Mouse (Mus musculus) Patski (cell line): Measurements from ENCODE around the gene Cd33. TPM values are rescaled to one million over a fixed set of nuclear protein-coding genes. Genes with fewer than 3 reads are reported as not detected.

ENCODE experiments used
- ATAC-seq: fragments of 100-300 bp; one replicate; pipeline ENCODE4 v1.8.0; 2021
- CTCF ChIA-PET: fragments of 350-600 bp; sonication (Branson Sonifier 250); formaldehyde crosslinking; loops from one replicate; lab custom pipeline; 2022; ENCODE audit warnings: inconsistent platforms; lab: Charles Lee
- POLR2A ChIA-PET: fragments of 350-600 bp; sonication (Branson Sonifier 250); formaldehyde crosslinking; loops from one replicate; lab custom pipeline; 2022; ENCODE audit warnings: antibody characterized with exemption, inconsistent platforms; lab: Charles Lee
- DNase-seq: peaks from one replicate; pipeline ENCODE4 v3.0.0-alpha.2; 2011; ENCODE audit warnings: low read depth, low spot score
- H3K27me3 ChIP-seq: fragments of 371-371 bp; one replicate; pipeline ENCODE4 v1.5.1; 2021
- CTCF ChIP-seq: fragments of 100-300 bp; IDR thresholded peaks from one replicate; pipeline ENCODE4 v1.5.1; 2021
- in situ Hi-C: fragments of 300-500 bp; cut with MboI; formaldehyde crosslinking; loops from 3 replicates; pipeline ENCODE4 v1.11.1; 2018; ENCODE audit warnings: low pct_unique_long_range_greater_than_20kb, mixed read lengths
- polyA plus RNA-seq: library from polyadenylated mRNA; unstranded; gene quantifications from one replicate; pipeline ENCODE4 v1.2.3, GENCODE M21; 2021

Gene Cd33
- polyA plus RNA-seq, 1 experiment from 2014 or later = 0.06 TPM

GRCm38 (mm10) chr7:43481191-43481590 is 63.0 kb downstream of the Cd33 start:
- no peak for TF ChIP-seq CTCF
- ATAC-seq = peak; percentile 67
- peak; percentile 49 for DNase-seq
- POLR2A ChIA-PET = interaction anchor here (0.9 kb wide), 1 partner anchor 62 kb away, joined by 3 read pairs; no protein-coding TSS in a partner anchor
- no peaks in the 10 kb centered on the region for H3K27me3 ChIP-seq
- in situ Hi-C loops = no loop called here
- CTCF ChIA-PET = interaction anchor here (0.8 kb wide), 1 partner anchor 21 kb away, joined by 3 read pairs; no protein-coding TSS in a partner anchor

GRCm38 (mm10) chr7:43476376-43476775 is 67.9 kb downstream of the Cd33 start:
- CTCF ChIA-PET = no interaction called here
- POLR2A ChIA-PET = no interaction called here
- DNase-seq (no peak), ATAC-seq (no peak)
- in situ Hi-C loops = no loop called here
- TF ChIP-seq CTCF = no peak
- no peaks in the 10 kb centered on the region for H3K27me3 ChIP-seq

- POLR2A ChIA-PET = no interaction called here
These were observed 68.5 kb downstream of the Cd33 start for GRCm38 (mm10) chr7:43475706-43476105.

More at GRCm38 (mm10) chr7:43475706-43476105, 68.5 kb downstream of the Cd33 start:
- no peaks in the 10 kb centered on the region for H3K27me3 ChIP-seq
- in situ Hi-C loops = no loop called here
- no peak for TF ChIP-seq CTCF
- CTCF ChIA-PET = no interaction called here
- DNase-seq (no peak), ATAC-seq (no peak)

Other genes with a start within 250 kb of the Cd33 start
- 14.0 TPM for gene Zfp715, start 231.1 kb downstream of the Cd33 start, polyA plus RNA-seq
- gene Siglecf, start 193.1 kb downstream of the Cd33 start, polyA plus RNA-seq = not detected
- 0.56 TPM for gene Siglecg, start 136.2 kb downstream of the Cd33 start, polyA plus RNA-seq
- not detected for gene Lim2, start 116.8 kb downstream of the Cd33 start, polyA plus RNA-seq
- 0.23 TPM for gene Nkg7, start 107.4 kb downstream of the Cd33 start, polyA plus RNA-seq
- not detected for gene Cldnd2, start 103.6 kb downstream of the Cd33 start, polyA plus RNA-seq
- gene Etfb, start 100.3 kb downstream of the Cd33 start, polyA plus RNA-seq = 214 TPM
- 0.50 TPM for gene Gm45233, start 100.3 kb downstream of the Cd33 start, polyA plus RNA-seq
- 4.0 TPM for gene Vsig10l, start 81.3 kb downstream of the Cd33 start, polyA plus RNA-seq
- 5.7 TPM for gene Iglon5, start 54.4 kb downstream of the Cd33 start, polyA plus RNA-seq
- not detected for gene 4931406B18Rik, start 38.5 kb downstream of the Cd33 start, polyA plus RNA-seq
- 3.2 TPM for gene Zfp658, start 17.8 kb upstream of the Cd33 start, polyA plus RNA-seq
- 8.7 TPM for gene Zfp719, start 35.2 kb upstream of the Cd33 start, polyA plus RNA-seq
- 1.1 TPM for gene Zfp819, start 62.7 kb upstream of the Cd33 start, polyA plus RNA-seq
- gene Ceacam18, start 90.3 kb upstream of the Cd33 start, polyA plus RNA-seq = 0.06 TPM
- 0.17 TPM for gene Siglece, start 115.7 kb upstream of the Cd33 start, polyA plus RNA-seq
- gene Ctu1, start 127.6 kb upstream of the Cd33 start, polyA plus RNA-seq = 10.0 TPM
- not detected for gene Klk14, start 146.0 kb upstream of the Cd33 start, polyA plus RNA-seq
- not detected for gene Klk13, start 168.1 kb upstream of the Cd33 start, polyA plus RNA-seq
- not detected for gene Klk12, start 224.5 kb upstream of the Cd33 start, polyA plus RNA-seq
- not detected for gene Klk11, start 230.2 kb upstream of the Cd33 start, polyA plus RNA-seq
- gene Klk10, start 236.6 kb upstream of the Cd33 start, polyA plus RNA-seq = not detected
- not detected for gene Klk9, start 247.5 kb upstream of the Cd33 start, polyA plus RNA-seq